Mouse (Mus musculus) embryo, embryonic 10.5 days (tissue): ENCODE measurements around the gene Acsl4.
A peak's percentile ranks its signal among the peaks of the same experiment; 100 is the strongest.

Experiments
- DNase-seq: peaks from one replicate; pipeline ENCODE4 v3.0.0-alpha.2; 2015; ENCODE audit warnings: low spot score

Acsl4 gene

GRCm38 (mm10) chrX:142390247-142390908 lies at the start of gene Acsl4:
TSS of gene Acsl4 (minus strand) at chrX:142390535.
- peak; percentile 89 for DNase-seq

DNA sequence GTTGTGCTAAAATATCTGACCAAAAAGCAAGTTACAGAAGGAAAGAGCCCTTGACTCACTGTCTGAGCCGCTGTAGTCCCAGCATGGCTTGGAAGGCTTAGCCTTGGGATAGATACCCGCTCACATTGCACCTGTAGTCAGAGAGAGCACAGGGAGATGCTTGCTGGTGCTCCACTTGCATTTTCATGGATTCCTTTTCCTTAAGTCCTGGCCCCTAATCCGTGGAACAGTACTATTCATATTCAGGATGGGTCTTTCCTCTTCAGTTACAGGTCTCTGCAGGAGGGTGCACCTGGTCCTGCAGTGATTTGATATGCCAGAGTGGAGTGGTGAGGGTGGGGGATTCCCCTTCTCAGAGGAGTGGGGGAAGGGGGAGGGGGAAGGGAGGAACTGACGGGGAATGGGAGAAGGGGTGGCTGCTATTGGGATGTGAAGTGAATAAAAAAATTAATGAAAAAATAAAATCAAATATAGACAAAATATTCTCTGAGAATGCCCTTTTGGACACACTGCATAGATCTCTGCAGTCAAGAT lies 47.7 kb upstream of the Acsl4 start:
- no peak for DNase-seq

- DNase-seq: no peak
These were observed 42.5 kb upstream of the Acsl4 start for GRCm38 (mm10) chrX:142432846-142433245.

DNA sequence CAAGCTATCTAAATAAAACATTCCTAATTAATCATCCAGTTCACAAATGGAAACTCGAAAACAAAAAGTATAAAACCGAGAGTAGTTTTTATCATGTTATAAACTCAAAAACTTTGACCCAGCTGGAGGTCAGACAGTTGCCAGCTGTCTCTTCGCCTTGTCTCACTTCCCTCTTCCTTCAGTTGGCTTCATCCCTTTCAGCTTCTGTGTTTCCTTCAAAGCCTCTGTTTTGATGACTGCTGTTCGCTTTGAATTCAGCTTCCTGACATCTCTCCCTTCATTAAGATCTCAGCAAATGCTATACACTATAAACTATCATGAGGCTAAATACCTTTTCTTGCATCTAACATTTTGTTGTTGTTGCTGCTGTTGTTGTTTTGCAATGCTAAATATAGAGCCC lies 36.8 kb upstream of the Acsl4 start:
- DNase-seq: no peak

DNA sequence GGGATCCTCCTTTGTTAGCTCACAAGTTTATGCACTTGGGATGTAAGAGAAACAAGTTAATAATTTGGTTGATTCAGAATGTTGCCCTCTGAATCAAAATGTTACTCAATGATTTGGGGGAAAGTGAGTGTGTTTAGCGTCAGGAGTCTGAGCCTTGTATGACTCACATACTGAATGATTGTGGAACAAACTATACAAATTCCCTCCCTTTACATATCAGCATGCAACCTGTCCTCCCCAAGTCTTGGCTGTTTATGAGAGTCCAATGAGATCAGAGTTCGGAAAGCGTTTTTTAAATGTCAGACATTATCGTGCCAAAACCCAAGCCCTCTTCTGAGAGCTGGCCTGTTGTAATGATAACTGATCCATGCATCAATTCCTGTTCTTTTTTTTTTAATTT lies 36.3 kb upstream of the Acsl4 start:
- no peak for DNase-seq

DNA sequence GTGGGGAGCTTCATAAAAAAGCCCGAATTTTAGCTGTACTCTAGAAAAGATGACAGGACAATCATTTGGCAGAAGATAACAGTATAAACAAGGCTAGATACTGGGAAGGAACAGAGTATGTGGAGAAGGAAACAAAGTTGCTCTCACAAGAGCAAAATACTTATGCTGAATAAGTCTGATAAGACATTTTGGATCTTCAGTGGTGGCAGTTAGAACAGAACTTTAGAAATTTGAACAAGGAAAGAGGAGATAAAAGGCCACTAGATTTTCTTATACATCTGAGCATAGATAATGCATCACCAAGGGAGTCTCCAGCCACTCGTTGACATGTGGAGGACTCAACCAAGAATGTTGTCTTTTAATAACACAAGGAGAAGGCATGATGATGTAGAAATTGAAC lies 23.5 kb upstream of the Acsl4 start:
- DNase-seq: no peak

DNA sequence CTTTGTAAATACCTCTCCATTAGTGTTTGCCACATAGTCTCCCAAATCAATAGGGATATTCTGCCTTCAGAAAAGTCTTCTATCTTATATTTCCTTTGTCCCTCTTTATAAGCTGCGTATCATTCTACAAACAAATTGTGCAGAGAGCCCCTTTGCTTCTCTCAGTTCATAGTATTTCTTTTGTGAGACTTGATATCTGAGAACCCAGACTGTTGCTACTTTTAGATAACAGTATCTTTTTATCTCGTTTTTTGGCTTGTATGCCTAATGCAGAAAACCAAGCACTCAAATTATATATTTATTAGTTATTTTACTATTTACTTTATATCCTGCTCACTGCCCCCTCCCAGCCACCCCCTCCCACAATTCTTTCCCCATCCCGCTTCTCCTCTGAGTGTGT lies 19.7 kb upstream of the Acsl4 start:
- no peak for DNase-seq

DNA sequence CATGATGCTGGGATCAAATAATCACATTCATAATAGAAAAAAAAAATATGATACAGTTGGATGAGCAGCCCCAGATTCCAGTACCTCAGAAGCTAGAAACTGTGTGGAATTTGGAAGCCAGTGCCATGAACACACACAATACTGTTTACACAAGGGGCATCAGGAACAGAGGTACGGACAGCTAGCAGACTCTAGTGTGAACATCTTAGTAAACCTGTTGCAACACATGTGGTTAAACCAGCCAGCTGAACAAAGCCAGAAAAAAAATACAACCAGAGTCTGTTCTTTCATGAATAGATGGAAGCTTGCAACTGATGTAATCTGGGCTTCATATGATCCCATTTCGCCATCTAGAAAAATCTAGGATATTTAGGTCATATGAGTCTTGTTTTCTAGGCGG lies 19.0 kb upstream of the Acsl4 start:
- DNase-seq: no peak

GRCm38 (mm10) chrX:142403114-142403513 lies 12.8 kb upstream of the Acsl4 start:
- no peak for DNase-seq

DNA sequence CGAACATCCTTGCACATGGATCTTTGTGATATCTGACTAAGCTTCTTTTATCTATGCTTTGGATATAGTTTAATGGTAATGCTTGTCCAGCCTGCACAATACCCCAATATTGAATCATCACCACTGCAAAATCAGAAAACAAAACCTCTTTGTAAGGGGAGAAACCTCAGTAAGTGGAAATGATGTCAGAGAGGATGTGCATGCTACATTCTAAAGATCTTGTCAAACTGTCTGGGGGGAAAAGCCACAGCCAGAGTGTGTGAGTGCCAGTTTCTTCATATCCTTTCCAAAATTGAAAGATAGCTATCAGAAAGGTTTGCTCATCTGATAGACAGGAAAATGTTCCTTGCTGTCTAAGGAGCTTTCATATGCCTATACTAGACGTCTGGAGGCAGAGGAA lies 8.3 kb upstream of the Acsl4 start:
- DNase-seq: no peak

- no peak for DNase-seq
These were observed 552 bp upstream of the Acsl4 start for GRCm38 (mm10) chrX:142390909-142391265.

DNA sequence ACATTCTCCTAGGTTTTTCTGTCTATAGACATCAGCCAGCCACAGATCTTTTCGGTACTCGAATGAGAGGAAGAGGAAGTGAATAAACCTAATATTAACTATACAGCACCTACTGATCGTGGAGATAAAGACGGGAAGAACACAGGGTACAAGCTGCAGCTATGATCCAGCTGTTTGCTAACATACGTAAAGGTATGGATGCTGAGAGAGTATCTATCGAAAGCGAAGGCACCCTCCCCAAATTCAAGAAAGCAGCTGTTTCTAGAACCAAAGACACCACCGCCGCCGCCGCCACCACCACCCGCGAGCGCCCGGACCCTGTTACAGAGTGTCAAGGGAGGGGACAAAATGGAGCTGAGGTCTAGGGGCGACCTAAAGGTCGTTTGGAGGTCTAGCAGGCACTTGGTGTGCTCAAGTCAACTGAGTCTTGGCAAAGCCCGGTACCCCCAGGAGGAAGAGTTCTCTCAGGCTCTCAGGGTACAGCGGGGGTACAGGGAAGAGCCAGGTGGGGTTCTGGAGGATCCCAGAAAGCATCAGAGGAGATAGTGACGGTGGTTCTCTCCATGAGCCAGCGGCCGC lies 665 bp downstream of the Acsl4 start:
- peak; percentile 13 for DNase-seq

DNA sequence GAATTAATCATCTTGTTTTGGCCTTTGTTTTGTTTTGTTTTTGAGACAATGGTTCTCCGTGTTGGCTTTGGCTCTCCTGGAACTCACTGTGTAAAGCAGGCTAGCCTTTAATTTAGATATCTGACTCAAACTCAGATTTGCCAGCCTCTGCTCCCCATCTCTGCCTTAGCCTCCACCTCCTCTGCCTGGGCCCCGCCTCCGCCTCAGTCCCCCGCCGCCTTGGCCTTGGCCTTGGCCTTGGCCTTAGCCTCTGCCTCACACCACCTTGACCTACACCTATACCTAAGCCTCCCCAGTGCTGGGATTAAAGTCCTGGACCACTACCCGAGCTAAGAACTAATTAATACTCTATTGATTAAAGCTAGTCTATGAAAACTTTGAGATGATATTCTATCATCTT lies 2.2 kb downstream of the Acsl4 start:
- no peak for DNase-seq

DNA sequence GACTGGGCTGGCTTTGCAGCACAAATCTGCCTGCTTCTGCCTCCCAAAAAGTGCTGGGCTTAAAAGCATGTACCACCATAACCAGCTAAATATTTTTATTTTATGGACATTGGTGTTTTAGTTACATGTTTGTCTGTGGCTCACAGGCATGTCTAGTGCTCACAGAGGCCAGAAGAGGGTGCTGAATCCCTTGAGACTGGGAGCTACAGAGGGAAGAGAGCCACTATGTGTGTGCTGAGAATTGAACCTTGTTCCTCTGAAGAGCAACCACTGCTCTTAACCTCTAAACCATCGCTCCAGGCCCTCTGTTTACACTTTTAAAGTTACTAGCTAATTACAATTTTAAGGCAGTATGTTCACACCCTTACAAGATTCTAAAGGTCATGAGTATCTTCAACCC lies 2.7 kb downstream of the Acsl4 start:
- DNase-seq: no peak

GRCm38 (mm10) chrX:142384918-142385317 lies 5.4 kb downstream of the Acsl4 start:
- DNase-seq: no peak

DNA sequence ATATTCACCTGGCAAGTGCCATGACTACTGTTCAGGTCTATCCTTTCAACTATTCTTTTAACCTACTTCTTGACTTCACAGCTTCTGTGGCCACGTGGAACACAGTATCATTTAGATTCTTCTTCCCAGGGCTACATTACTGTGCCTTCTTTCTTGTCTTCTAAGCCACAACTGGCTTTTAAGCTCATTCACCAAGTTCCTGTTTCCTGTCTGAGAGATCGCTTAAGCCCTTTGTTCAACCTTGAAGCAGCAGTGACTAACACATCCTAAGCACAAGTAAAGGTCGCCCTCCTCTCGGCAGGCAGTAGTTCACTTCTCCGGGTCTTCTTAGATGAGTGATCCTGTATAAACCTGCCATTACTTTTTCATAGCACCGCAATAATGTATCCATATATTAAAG lies 10.4 kb downstream of the Acsl4 start:
- no peak for DNase-seq

- DNase-seq: no peak
These were observed 12.3 kb downstream of the Acsl4 start for GRCm38 (mm10) chrX:142378048-142378447.

- DNase-seq: no peak
These were observed 13.0 kb downstream of the Acsl4 start for GRCm38 (mm10) chrX:142377358-142377757.

DNA sequence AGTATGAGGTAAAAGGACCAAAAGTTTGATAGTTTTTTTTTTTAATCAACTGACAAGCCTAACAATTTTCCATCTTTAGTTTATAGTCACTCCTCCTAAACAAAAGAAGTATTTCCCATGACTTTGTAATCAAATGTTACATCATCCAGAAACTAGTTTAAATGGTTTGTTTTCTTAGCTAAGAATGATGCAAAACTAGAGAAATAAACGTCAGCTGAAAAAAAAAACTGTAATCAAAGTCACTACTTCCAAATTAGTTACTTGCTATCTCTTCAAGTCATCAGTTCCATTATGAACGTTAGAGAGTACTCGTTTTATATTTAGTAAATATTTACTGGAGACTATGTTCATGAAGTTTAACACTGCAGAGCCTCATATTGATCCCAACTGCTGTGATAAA lies 13.6 kb downstream of the Acsl4 start:
- no peak for DNase-seq

- no peak for DNase-seq
These were observed 14.8 kb downstream of the Acsl4 start for GRCm38 (mm10) chrX:142375519-142375918.

GRCm38 (mm10) chrX:142372393-142372792 lies 17.9 kb downstream of the Acsl4 start:
- DNase-seq: peak; percentile 76

DNA sequence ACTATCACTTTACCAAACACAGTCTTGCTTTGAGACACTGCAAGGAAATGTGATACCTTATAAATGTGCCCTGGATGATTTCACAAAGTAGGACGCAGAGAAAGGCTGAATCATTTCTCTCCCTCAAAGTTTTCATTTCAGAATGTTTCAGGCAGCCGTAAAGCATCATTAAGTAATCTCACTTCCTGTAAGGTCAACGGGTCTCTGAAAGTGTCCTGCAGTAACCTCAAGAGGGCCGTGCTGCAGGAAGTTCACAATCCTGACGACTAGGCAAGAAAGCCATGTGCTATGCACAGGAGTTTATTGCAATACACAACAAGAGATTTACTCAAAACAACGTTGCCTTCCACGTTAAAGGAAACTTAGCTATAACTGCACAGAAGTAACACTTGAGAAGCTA lies 20.4 kb downstream of the Acsl4 start:
- no peak for DNase-seq

GRCm38 (mm10) chrX:142363882-142364281 lies 26.5 kb downstream of the Acsl4 start:
- no peak for DNase-seq

DNA sequence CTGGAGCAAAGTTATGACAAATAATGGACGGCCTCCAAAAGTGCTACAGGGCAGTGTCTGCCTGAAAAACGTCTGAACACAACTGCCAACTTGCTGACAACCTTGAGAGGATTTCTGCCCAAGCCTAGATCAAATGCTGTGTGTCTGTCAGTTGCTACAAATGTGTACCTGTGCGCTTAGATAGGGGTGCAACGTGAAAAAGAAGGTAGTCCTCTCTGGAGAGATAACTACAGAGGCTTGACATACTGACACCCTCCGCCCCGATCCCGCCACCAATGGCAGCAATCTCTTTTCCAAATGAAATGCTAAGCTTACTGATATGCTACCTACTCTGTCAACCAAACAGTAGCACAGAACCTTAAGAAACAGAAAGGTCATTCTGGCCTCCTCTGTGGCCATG lies 31.3 kb downstream of the Acsl4 start:
- no peak for DNase-seq
